Mouse (Mus musculus) embryonic fibroblast, embryonic 13.5 days (primary cell): Measurements from ENCODE around the gene Coq8b.

Experiments used
- CTCF ChIP-seq: IDR thresholded peaks from 2 replicates; pipeline ENCODE4 v1.5.1; 2011; ENCODE audit warnings: mild to moderate bottlenecking, control low read depth, low read length, moderate library complexity, borderline replicate concordance; ENCODE audit not compliant: insufficient read depth
- POLR2A ChIP-seq: IDR thresholded peaks from 2 replicates; pipeline ENCODE4 v1.6.1; 2011; ENCODE audit warnings: low read depth, mild to moderate bottlenecking, control low read depth, low read length, moderate library complexity

- TF ChIP-seq CTCF (peak; percentile 45; the same call in 1 of the 2 replicates), POLR2A (no peak)
These were observed 41.0 kb downstream of the Coq8b start for GRCm38 (mm10) chr7:27273739-27274351.
